Mouse (Mus musculus) cerebellum, adult 9-10 months (tissue): Measurements from ENCODE around the gene Satb1.

Experiments used
- DNase-seq: peaks from one replicate; pipeline ENCODE4 v3.0.0; 2022

The Satb1 gene

GRCm38 (mm10) chr17:51775070-51775881 is 57.8 kb downstream of the Satb1 start:
- DNase-seq, result no peak

GRCm38 (mm10) chr17:51763600-51763999 is 69.5 kb downstream of the Satb1 start:
- no peak for DNase-seq

GRCm38 (mm10) chr17:51762503-51762902 is 70.6 kb downstream of the Satb1 start:
- DNase-seq, result no peak

- DNase-seq, result no peak
Measured at GRCm38 (mm10) chr17:51760997-51761655, 72.0 kb downstream of the Satb1 start.

GRCm38 (mm10) chr17:51760251-51760887 is 72.7 kb downstream of the Satb1 start:
- no peak for DNase-seq

GRCm38 (mm10) chr17:51759509-51759908 is 73.6 kb downstream of the Satb1 start:
- no peak for DNase-seq

GRCm38 (mm10) chr17:51752142-51752541 is 80.9 kb downstream of the Satb1 start:
- no peak for DNase-seq

- DNase-seq, result no peak
Measured at GRCm38 (mm10) chr17:51747204-51747603, 85.9 kb downstream of the Satb1 start.

GRCm38 (mm10) chr17:51742502-51742901 is 90.6 kb downstream of the Satb1 start:
- no peak for DNase-seq

- no peak for DNase-seq
Measured at GRCm38 (mm10) chr17:51741126-51741525, 92.0 kb downstream of the Satb1 start.

- no peak for DNase-seq
Measured at GRCm38 (mm10) chr17:51740246-51740645, 92.8 kb downstream of the Satb1 start.

- no peak for DNase-seq
Measured at GRCm38 (mm10) chr17:51724486-51724885, 108.6 kb downstream of the Satb1 start.

- no peak for DNase-seq
Measured at GRCm38 (mm10) chr17:51695711-51696110, 137.4 kb downstream of the Satb1 start.

- DNase-seq, result no peak
Measured at GRCm38 (mm10) chr17:51695271-51695670, 137.8 kb downstream of the Satb1 start.

- no peak for DNase-seq
Measured at GRCm38 (mm10) chr17:51690526-51690925, 142.6 kb downstream of the Satb1 start.

- no peak for DNase-seq
Measured at GRCm38 (mm10) chr17:51687226-51687625, 145.9 kb downstream of the Satb1 start.
